Mouse (Mus musculus) megakaryocyte progenitor cell, adult 5-6 weeks (primary cell): Measurements from ENCODE around the gene Krtdap. TPM values are rescaled to one million over a fixed set of nuclear protein-coding genes. Genes with fewer than 3 reads are reported as not detected.

Source experiments
- ATAC-seq: replicated peaks from 2 replicates; pipeline ENCODE4 v1.8.0; 2016; ENCODE audit warnings: mild to moderate bottlenecking, moderate TSS enrichment, inconsistent platforms; ENCODE audit not compliant: poor library complexity
- total RNA-seq, 2 experiments: library from RNA; stranded (forward) in 1 of 2; stranded (reverse) in 1 of 2; fragments of 157-497, 149-512 nt in 1 of 2; fragments of 200-1000 nt in 1 of 2; gene quantifications; 2 replicates each; pipeline versions ENCODE4 v1.2.3 to v1.2.4; 2015 to 2017

The Krtdap gene
- total RNA-seq (2015) (not detected in 2 replicates), total RNA-seq (2017) (not detected in 2 replicates)

DNA sequence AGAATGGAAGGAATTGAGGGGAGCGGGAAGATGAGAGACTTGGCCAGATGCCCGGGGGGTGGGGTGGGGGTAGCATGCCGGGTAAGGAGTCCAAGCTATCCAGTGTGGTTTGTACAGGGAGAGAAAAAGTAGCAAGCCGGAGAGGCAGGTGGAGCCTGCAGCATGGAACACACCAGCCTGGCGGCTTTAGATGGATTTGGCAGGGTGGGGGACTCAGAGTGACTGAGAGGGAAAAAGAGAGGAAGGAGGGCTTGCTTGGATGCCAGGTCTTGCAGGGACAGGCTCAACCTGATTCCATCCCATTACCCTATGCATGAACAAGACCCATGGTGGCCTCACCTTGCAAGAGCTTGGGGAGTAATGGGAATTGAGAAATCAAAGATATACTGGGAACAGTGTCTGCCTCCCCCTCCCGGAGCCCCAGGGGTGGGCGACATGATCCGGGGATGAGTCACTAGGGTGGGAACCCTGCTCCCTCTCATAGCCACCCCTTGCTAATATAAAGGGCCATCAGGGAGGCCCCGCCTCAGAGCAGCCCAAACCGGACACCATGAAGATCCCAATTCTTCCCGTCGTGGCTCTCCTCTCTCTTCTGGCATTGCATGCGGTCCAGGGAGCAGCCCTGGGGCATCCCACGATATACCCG, at the start of gene Krtdap:
Gene Krtdap (plus strand): TSS at position 520 of the 646 bp plus-strand sequence.
- no peak for ATAC-seq

DNA sequence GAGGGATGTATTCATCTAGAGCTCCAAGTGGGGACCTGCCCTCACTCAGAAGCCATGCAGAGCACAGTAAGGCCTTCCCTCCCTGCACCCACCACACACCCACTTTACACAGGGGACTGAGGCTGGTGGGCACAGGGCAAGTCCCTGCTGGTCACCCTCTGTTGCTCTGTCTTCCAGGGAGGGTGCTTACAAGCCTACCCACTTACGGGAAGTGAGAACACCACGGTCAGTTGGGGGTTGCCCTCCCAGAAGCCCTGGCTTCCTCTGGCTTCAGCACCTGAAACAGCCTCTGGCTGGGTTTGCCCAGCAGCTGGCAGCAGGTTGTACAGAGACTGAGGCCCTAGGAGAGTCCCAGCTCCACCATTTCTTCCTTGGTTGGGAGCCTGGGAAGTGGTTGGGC, 45.1 kb upstream of the Krtdap start:
- ATAC-seq = peak; percentile 64

DNA sequence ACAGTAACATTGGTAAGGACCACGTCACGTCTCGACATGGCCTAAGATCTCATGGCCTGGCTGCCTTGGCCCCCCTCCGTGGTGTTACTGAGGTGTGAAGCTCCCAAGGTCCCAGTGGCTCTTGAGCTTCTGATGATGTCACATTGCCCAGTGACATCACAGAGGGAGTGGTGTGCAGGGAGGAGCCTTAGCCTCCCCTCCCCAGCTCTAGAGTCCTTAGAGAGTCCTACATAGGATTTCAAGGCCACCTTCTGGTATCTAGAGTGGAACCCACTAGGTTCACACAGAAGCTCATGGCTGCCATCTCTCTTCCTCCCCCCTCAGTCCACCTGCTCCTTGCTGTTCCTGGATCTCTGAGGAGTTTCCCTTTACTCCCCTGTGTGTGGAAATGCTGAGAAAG, 44.1 kb upstream of the Krtdap start, which contains the start of gene Gapdhs:
Gene Gapdhs (minus strand): TSS at position 65 of the 400 bp plus-strand sequence.
- 0 out of 2 replicates have a peak, but pooled peaks have one; percentile 14 for ATAC-seq

DNA sequence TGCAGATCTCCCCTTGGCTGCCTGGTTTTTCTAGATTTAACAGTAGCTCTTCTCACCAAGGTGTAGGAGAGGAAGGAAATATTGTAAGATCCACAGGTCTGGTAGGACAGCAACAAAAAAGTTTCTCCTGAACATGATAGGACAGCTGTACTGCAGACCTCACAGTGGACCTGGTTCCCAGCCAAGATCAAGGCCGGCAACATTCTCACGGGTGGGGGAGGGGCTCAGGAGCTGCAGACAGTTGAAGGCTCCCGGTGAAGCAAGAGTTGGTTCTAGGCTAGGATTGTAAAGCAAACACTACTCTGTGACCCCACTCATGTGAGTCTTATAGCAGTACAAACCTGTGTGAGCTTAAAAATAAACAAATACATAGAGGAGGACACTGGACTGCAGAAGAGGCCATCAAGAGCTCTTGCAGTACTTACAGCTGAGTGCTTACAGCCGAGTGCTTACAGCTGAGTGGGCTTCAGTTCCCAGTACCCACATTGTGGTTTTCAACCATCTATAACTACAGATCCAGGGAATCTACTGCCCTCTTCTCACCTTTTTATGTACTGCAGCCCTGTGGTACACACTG, 43.6 kb upstream of the Krtdap start:
- ATAC-seq = peak; percentile 51

DNA sequence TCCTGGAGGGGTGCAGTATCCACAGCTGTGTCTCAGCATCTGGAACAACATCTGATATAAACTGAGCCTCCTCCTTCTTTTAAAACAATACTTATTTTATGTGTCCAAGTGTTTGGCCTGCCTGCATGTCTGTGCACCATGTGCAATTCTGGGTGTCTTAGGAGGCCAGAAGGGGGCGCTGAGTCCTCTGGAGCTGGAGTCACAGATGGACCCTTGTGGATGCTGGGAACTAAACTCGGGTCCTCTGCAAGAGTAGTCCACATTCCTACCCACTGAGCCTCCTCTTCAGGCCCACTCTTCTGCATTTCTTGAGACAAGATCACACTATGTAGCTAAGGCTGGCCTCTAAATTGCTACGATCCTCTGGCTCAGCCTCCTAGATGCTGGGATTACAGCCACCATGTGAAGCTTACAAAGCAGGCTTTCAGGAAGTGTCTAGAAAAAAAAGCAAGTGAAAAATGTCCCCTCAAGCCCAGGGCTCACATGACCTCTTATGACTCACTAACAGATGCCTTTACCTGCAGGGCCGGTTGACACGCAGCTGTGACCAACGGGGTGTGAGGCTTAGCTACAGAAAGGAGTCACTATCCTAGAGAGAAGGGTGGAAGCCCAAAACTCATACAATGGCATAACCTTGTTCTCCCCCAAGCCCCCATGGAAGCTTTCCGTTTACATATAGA, 40.0 kb upstream of the Krtdap start:
- no peak for ATAC-seq

DNA sequence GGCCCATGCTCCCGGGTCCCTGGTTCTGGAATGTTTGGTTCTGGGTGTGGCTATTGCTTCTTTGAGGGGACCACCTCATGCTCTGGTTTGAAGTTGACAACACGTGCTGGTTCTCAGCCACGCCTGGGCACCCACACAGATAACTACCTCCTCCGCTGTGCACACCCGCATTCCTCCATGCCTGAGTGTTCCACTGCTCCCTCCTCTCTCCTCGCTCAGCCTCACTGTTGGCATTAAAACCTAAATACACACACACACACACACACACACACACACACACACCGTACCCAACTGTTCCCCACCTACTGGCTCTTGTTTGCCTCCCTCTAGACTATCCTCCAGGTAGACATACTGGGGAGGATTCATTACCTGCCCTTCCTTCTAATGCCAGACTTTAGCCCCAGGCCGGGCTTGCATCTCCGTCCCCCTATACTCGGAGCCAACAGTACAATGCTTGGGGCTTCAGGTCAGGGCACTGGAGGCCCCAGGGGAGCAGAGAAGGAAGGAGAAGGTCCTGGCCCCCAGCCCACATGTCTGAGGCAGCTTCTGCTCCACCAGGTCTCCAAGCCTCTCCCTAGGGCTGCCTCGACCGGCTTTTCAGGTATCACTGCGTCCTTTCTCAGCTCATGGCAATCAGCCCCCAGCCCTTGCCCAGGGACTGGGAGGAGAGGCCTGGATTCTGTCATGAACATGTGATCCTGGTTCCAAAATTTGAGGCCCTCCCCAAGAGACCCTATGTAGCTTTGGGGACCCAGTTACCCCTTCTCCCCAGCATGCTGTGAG, 37.7 kb upstream of the Krtdap start:
- no peak for ATAC-seq

DNA sequence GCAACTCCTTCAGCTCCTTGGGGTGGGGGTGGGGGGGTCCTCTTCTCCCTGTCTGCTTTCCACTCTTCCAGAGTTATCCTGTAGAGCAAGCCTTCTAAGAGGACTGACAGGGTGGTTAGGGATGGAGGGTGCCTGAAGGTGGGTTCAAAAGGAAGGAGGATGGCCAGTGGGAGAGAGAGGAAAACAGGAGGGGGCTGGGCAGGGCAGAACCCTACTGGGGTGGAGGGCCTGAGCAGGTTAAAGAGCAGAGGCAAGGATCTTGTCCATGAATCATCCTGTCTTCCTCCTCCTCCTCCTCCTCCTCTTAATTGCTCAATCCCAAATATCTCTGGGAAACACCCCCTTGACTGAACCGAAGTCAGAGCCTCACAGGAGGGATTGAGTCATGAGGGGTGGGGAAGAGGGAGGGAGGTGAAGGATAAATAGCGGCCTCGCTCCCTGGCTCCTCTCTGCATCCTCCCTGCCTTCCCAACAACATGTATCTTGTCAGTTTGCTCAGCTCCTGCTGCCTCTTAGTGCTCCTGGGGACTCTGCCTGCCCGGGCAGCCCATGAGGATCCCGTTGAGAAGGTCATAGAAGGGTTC, 36.5 kb upstream of the Krtdap start, which contains the start of gene Sbsn:
Gene Sbsn (plus strand): TSS at position 386 of the 584 bp plus-strand sequence.
- no peak for ATAC-seq

DNA sequence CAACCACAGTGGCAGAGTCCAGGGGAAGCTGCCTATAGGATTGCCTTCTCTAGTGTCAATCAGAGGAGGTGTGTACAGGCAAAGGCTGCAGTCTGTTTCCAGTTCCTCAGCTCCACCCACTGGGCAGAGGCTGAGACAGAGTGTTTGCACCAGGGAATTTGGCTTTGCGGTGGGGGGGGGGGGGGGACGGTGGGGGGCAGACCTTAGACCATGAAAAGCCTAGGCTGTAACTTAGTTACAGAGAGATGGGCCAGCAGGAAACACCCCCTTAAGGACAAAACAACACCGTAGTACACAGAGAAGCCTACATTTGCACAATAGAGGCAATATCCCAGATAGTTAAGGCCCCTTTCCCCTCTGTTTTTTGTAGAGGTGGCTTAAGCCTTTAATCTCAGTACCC, 30.7 kb upstream of the Krtdap start:
- ATAC-seq = no peak

DNA sequence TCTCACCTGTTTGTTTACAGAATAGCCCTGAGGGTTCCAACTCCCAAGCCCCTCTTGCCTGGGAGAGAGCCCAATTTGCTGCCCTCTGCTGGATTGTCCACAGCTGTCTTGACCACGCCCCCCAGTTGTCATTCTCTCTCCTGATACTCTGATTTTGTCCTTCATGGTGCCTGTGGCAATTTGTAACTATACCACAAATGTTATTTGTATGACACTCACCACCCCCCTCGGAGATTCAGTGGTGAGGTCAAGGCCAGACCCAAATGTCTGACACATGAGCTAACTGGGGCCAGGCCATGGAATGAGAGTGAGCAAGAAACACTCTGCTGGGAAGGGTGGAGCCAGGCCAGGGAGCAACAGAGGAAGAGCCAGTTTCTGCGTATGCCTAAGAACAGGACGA, 28.8 kb upstream of the Krtdap start:
- peak; percentile 38; the same call in 1 of the 2 replicates for ATAC-seq

DNA sequence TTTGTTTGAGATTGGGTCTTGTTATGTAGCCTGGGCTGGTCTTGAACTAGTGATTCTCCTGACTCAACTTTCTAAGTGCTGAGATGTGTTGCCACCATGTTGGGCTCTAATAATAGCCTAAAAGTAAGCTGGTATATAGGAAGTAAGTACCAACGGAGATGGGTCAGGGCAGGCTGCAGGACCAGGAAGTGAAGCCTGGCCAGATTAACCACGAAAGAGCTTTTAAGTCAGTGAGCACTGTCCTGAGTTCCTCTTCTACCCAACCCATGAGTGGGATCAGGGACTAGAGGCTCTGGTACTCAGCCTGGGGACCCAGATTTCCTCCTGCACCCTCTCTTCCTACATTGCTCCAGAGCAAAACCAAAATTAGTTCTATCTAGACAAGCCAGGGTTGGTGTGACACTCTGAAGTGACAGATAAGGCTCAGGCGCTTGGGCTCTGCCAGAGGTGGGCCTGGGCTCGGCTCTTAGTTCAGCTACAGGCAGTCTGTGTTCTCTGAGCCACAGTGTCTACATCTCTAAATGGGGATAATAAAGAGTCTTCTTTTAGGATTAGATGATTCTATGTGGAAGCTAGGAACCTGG, 25.8 kb upstream of the Krtdap start:
- peak; percentile 80 for ATAC-seq

DNA sequence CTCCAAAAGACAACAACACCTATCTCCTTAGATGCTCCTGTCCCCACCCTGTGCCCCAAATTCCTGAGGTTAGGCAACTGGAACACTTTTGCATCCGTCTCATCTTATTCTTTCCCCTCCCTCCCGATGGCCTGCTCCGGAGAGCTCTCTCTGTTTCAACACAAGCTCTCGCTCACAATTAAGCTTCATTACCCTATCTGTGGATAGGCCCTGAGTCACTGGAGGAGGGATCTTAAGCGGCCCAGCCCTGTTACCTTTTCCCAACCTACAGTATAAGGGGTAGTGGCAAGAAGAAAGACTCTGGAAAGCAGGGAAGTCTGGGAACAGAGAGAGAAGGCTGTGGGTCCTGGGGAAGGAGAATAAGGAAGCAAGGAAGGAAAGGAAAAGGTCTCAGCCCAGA, 24.2 kb upstream of the Krtdap start, which contains the start of gene Dmkn:
Gene Dmkn (plus strand): TSS at position 301 of the 400 bp plus-strand sequence.
- ATAC-seq = no peak

DNA sequence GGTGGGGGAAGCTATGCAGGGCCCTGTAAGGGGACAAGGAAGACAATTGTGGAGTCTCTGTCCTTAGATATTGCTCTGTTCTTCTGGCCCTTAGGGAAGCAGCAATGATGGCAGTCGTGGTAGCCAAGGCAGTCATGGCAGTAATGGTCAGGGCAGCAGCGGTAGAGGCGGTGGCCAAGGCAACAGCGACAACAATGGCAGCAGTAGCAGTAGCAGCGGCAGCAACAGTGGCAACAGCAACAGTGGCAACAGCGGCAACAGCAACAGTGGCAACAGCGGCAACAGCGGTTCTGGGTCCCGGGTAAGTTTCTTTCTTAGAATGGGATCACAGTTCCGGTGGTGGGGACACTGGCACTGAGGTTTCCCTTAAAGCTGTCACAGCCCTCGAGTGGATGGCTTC, 22.5 kb upstream of the Krtdap start:
- ATAC-seq = no peak

DNA sequence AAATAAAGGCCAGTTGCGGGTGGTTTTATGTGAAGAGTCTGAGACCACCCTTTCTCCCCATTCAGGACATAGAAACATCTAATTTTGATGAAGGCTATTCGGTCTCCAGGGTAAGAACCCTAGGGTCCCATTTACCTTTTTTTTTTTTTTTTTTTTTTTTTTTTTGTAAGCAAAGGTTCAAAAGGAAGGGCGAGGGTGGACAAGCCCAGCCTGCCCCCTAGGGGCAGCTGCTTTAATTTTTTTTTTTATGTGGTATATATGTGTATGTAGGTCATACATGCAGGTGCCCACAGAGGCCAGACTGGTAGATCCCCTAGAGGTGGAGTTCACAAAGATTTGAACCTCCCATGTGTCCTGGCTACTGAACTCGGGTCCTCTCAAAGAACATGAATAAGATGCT, 21.3 kb upstream of the Krtdap start:
- no peak for ATAC-seq

DNA sequence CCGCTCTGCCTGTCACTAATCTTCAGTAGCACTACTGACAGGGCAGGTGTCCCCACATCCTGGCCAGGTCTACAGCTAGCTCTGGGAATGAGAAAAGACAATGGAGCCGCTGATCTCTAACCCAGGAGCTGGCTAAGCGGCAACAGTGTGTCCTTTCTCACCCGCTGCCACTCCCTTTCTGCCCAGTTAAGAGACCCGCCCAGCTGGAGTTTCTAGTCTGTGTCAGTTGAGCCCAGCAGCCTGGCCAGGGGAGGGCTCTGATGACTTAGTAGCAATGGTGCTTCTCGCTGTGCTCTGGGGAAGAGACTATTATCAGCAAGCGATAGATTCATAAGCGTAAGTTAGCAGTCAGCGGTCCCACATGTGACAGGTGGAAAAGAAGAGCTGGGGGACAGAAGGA, 18.5 kb upstream of the Krtdap start:
- peak; percentile 31; the same call in 1 of the 2 replicates for ATAC-seq

DNA sequence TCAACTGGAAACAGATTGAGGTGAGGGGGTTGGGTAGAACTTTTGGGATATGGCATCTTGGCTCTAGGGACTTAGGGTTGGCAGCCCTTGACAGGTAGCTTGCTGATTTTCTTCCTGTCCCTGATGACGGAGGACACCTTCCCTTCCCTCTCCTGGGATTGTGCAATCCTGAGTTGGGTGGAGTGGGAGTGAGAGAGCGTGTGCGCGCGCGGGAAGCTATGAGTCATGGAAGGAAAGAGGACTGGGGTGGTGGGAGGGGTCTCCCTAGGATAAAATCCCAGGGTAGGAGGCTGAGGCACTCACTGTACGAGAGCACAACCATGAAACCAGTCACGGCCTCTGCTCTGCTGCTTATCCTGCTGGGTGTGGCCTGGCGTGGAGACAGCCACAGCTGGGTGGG, 11.6 kb upstream of the Krtdap start:
- peak; percentile 50 for ATAC-seq

DNA sequence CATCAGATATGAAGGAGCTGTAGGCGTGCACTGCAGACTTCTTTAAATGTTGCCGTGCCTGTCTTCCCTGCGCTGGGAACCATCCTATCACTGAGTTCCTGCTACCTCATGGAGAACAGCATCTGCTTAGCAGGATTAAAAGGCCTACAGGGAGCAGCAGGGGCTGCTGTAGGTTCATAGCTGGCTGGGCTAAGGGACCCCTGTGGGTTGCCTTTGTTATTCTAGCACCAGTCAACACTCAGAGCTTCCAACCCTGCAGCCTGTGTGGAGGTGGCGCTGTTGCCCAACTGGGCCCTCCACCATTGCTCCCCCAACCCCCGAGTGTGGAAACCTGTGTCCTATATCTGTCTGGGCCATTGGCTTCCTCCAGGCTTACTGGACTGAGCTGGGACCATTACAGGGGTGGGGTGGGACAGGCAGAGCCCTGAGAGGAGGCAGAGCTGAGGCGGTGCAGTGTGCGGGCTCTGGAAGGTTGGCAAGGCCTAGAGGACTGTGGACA, 10.6 kb upstream of the Krtdap start:
- ATAC-seq = peak; percentile 54

DNA sequence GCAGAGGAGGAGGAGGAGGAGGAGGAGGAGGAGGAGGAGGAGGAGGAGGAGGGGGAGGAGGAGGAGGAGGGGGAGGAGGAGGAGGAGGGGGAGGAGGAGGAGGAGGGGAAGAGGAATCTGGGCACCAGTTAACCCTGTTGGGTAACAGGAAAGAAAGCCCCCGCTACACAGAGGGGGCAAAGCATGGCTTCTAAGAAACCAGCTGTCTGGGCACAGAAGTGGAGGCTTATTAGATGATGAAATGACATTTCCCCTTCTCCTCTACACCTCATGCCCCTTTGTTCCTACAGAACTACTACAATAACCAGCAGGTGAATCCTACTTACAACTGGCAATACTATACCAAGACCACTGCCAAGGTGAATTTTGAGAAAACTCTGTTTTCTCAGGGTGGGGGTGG, 9.8 kb upstream of the Krtdap start:
- peak; percentile 60 for ATAC-seq

DNA sequence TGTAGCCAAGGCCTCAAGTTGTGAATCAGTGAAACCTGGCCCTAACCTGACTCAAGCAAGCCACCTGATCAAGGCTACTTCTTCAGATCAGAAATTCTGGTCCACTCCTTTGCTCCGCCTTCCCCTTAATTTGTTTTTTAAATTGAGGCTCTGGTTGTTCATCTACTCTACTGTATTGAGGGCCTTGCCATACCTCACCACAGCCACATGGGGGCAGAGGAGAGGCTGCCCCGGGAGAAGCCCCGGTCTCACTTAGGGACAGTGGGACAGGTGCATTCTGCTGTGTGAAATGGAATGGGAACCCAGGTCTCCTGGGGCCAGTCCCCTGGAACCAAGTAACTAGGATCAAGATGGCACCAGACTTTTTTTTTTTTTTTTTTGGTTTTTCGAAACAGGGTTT, 5.9 kb upstream of the Krtdap start:
- peak; percentile 63 for ATAC-seq

DNA sequence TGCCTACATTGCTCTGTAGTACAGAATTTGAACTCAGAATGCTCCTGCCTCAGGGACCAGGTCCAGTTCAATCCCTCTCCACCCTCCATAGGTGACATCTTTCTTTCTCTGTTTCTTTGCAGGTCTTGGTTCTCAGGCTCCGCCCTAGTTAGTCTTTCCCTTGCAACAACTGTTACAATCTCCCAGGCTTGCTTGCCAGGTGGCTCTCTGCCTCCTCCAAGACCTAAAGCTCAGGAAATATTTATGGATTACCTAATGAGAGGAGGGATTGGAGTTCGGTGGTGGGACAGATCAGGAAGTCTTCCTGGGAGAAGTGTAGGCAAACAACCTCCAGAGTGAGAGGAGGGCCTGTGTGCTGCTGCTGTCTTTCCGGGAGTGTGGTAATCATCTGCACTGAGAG, 5.0 kb upstream of the Krtdap start:
- ATAC-seq = 0 out of 2 replicates have a peak, but pooled peaks have one; percentile 23

DNA sequence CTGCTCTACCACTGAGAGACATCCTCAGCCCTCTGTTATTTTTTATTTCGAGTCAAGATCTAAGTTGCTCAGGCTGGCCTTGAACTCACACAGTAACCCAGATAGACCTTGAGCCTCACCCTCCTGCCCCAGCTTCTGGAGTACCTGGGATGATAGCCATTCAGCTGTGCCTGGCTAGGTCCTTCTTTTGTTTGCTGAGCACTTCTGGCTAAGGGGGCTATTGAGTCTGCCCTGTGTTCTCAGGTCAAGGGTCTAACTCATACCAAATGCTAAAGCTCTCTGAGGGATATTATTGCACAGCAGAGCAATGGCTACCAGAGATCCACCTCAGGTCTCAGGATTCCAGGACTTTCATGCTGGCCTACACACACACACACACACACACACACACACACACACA, 2.5 kb upstream of the Krtdap start:
- no peak for ATAC-seq
